Mouse (Mus musculus) G1E (cell line): ENCODE measurements around the gene Taf11.

ENCODE experiments used
- CTCF ChIP-seq: IDR thresholded peaks from 2 replicates; pipeline ENCODE4 v1.5.1; 2012; ENCODE audit warnings: low read depth, low read length, inconsistent platforms, mixed read lengths
- GATA1 ChIP-seq: IDR thresholded peaks from 2 replicates; pipeline ENCODE4 v1.6.1; 2012; ENCODE audit warnings: borderline replicate concordance, low read length, inconsistent platforms, mixed read lengths
- POLR2AphosphoS5 ChIP-seq: IDR thresholded peaks from 2 replicates; pipeline ENCODE4 v1.6.1; 2012; ENCODE audit warnings: low read depth, low read length, inconsistent platforms; ENCODE audit not compliant: insufficient replicate concordance
- TAL1 ChIP-seq: conservative IDR thresholded peaks from 2 replicates; pipeline ENCODE4 v1.6.1; 2012; ENCODE audit warnings: low read depth, low read length, inconsistent platforms, mixed read lengths

DNA sequence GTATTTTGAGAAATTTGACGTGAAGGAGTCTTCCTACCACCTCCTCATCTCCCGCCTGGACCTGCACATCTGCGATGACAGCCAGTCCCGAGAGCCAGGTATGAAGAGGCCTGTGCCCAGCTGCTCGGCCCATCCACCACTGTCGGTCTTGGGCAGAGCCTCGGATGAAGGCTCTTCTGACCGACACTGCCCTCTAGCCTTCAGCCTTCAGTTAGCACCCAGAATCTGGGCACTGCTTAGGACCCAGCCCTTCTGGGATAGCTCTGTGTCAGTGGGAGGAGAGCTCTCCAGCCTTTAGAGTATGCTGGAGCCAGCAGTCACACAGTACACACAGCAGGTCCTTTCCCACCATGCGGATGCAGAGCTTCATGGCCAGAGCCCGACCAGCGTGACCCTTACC lies 28.1 kb downstream of the Taf11 start:
- TF ChIP-seq CTCF: no peak
- TF ChIP-seq GATA1: no peak
- no peak for TF ChIP-seq POLR2AphosphoS5
- no peak for TF ChIP-seq TAL1
